Mouse (Mus musculus) ovary, adult 18-20 months (tissue): ENCODE data around the gene Tbc1d15.

Experiments used
- DNase-seq: peaks from one replicate; pipeline ENCODE4 v3.0.0; 2022; ENCODE audit warnings: low spot score, mixed read lengths

Tbc1d15 gene

GRCm38 (mm10) chr10:115251088-115251934 lies at the start of gene Tbc1d15:
Tbc1d15 (minus strand) TSS chr10:115251467.
- peak; percentile 96 for DNase-seq

GRCm38 (mm10) chr10:115298683-115299082 lies 47.4 kb upstream of the Tbc1d15 start:
- no peak for DNase-seq

GRCm38 (mm10) chr10:115297582-115297981 lies 46.3 kb upstream of the Tbc1d15 start:
- DNase-seq = no peak

GRCm38 (mm10) chr10:115296401-115296935 lies 45.2 kb upstream of the Tbc1d15 start:
- no peak for DNase-seq

- no peak for DNase-seq
These were observed 43.9 kb upstream of the Tbc1d15 start for GRCm38 (mm10) chr10:115295162-115295561.

- no peak for DNase-seq
These were observed 43.4 kb upstream of the Tbc1d15 start for GRCm38 (mm10) chr10:115294715-115295114.

- no peak for DNase-seq
These were observed 42.7 kb upstream of the Tbc1d15 start for GRCm38 (mm10) chr10:115293946-115294345.

- no peak for DNase-seq
These were observed 39.4 kb upstream of the Tbc1d15 start for GRCm38 (mm10) chr10:115290671-115291070.

GRCm38 (mm10) chr10:115288856-115289255 lies 37.6 kb upstream of the Tbc1d15 start:
- DNase-seq = no peak

GRCm38 (mm10) chr10:115284170-115284569 lies 32.9 kb upstream of the Tbc1d15 start:
- DNase-seq = no peak

- DNase-seq = no peak
These were observed 30.1 kb upstream of the Tbc1d15 start for GRCm38 (mm10) chr10:115281381-115281780.

- DNase-seq = no peak
These were observed 20.4 kb upstream of the Tbc1d15 start for GRCm38 (mm10) chr10:115271649-115272048.

- DNase-seq = no peak
These were observed 19.5 kb upstream of the Tbc1d15 start for GRCm38 (mm10) chr10:115270612-115271390.

GRCm38 (mm10) chr10:115262926-115263562 lies 11.8 kb upstream of the Tbc1d15 start:
- no peak for DNase-seq

GRCm38 (mm10) chr10:115262261-115262660 lies 11.0 kb upstream of the Tbc1d15 start:
- DNase-seq = no peak

- DNase-seq = no peak
These were observed 10.2 kb upstream of the Tbc1d15 start for GRCm38 (mm10) chr10:115261428-115261827.

GRCm38 (mm10) chr10:115256162-115256561 lies 4.9 kb upstream of the Tbc1d15 start:
- no peak for DNase-seq

- DNase-seq = no peak
These were observed 2.3 kb upstream of the Tbc1d15 start for GRCm38 (mm10) chr10:115253521-115253920.

- no peak for DNase-seq
These were observed 1.1 kb upstream of the Tbc1d15 start for GRCm38 (mm10) chr10:115252321-115252757.

GRCm38 (mm10) chr10:115250235-115251087 lies 806 bp downstream of the Tbc1d15 start:
- no peak for DNase-seq

GRCm38 (mm10) chr10:115248041-115248440 lies 3.2 kb downstream of the Tbc1d15 start:
- DNase-seq = no peak
